Mouse (Mus musculus) forebrain, embryonic 12.5 days (tissue): ENCODE results near the gene Unc119b. TPM values are rescaled to one million over a fixed set of nuclear protein-coding genes. Genes with fewer than 3 reads are reported as not detected.
A peak's percentile ranks its signal among the peaks of the same experiment; 100 is the strongest.
"Not testable (repeated sequence)": the region's sequence is repeated elsewhere in the genome, so short reads cannot be mapped to it uniquely, and the experiment has no call there.

Experiments
- ATAC-seq: fragments of 200-750 bp; cut with Nextera tagmentation; 2 replicates; pipeline ENCODE4 v1.8.0; 2017; ENCODE audit warnings: moderate TSS enrichment; ENCODE audit not compliant: low FRiP score
- H3K27ac ChIP-seq: fragments of 300-500 bp; sonication (generic); 2 replicates; pipeline ENCODE4 v1.5.1; 2016; ENCODE audit warnings: mild to moderate bottlenecking
- H3K27me3 ChIP-seq: fragments of 300-500 bp; sonication (generic); 2 replicates; pipeline ENCODE4 v1.6.1; 2016; ENCODE audit warnings: mild to moderate bottlenecking
- H3K36me3 ChIP-seq: fragments of 300-500 bp; sonication (generic); replicated peaks from 2 replicates; pipeline ENCODE4 v1.6.1; 2016; ENCODE audit warnings: mild to moderate bottlenecking
- H3K4me1 ChIP-seq: fragments of 300-500 bp; sonication (generic); 2 replicates; pipeline ENCODE4 v1.6.1; 2016
- H3K4me2 ChIP-seq: fragments of 300-500 bp; sonication (generic); 2 replicates; pipeline ENCODE4 v1.6.1; 2016; ENCODE audit warnings: mild to moderate bottlenecking, moderate library complexity
- H3K4me3 ChIP-seq: fragments of 300-500 bp; sonication (generic); replicated peaks from 2 replicates; pipeline ENCODE4 v1.5.1; 2016; ENCODE audit warnings: mild to moderate bottlenecking
- H3K9ac ChIP-seq: fragments of 300-500 bp; sonication (generic); 2 replicates; pipeline ENCODE4 v1.6.1; 2016; ENCODE audit warnings: mild to moderate bottlenecking
- H3K9me3 ChIP-seq: fragments of 300-500 bp; sonication (generic); 2 replicates; pipeline ENCODE4 v1.6.1; 2016
- WGBS: fragments of 180-500 bp; shearing (Covaris S2); methylation state at CpG from one replicate; pipeline ENCODE4 v1.1.7; 2016; 5-methylcytosine and 5-hydroxymethylcytosine counted together
- polyA plus RNA-seq: library from polyadenylated mRNA; unstranded; fragments of >200 nt; fragmentation: Nextera tagmentation; extraction: Ambion mirVana; gene quantifications from 2 replicates; pipeline ENCODE4 v1.2.1, GENCODE M21; 2016

The Unc119b gene
- polyA plus RNA-seq, 1 experiment from 2014 or later = 68.6 TPM

- H3K9me3 ChIP-seq = no peaks in the 10 kb centered on the region
- ATAC-seq = peak; percentile 83
- H3K27me3 ChIP-seq = no peaks in the 10 kb centered on the region
- H3K4me3 ChIP-seq = no peak overlapping the region
- H3K36me3 ChIP-seq = peaks cover 72% of the 10 kb centered on the region
- H3K4me1 ChIP-seq = peaks cover 9% of the 10 kb centered on the region; the same call in 1 of the 2 replicates
- H3K9ac ChIP-seq = peak overlapping the region; percentile 1
- WGBS = 33% methylated on average over 24 of the region's 24 CpGs
- peak overlapping the region; percentile 62 for H3K27ac ChIP-seq
- H3K4me2 ChIP-seq = peak overlapping the region; percentile 6; the same call in 1 of the 2 replicates
Measured at GRCm38 (mm10) chr5:115125211-115125871, 9.4 kb downstream of the Unc119b start.

- Histone ChIP-seq H3K9ac (no peak overlapping the region; the same call in 1 of the 2 replicates), H3K4me2 (no peak overlapping the region), H3K36me3 (peaks cover 66% of the 10 kb centered on the region), H3K4me3 (no peak overlapping the region), H3K27ac (no peak overlapping the region), H3K9me3 (no peaks in the 10 kb centered on the region), H3K27me3 (no peaks in the 10 kb centered on the region), H3K4me1 (peaks cover 9% of the 10 kb centered on the region; the same call in 1 of the 2 replicates)
- WGBS = 93% methylated on average over 6 of the region's 6 CpGs
- ATAC-seq = no peak
Measured at GRCm38 (mm10) chr5:115124690-115125089, 10.1 kb downstream of the Unc119b start.

GRCm38 (mm10) chr5:115120978-115121377, 13.8 kb downstream of the Unc119b start:
- H3K4me3 ChIP-seq = no peak overlapping the region
- H3K4me1 ChIP-seq = peaks cover 21% of the 10 kb centered on the region
- no peak overlapping the region for H3K9ac ChIP-seq
- WGBS = 73% methylated on average over 5 of the region's 5 CpGs
- no peaks in the 10 kb centered on the region for H3K9me3 ChIP-seq
- H3K27ac ChIP-seq = no peak overlapping the region
- H3K27me3 ChIP-seq = no peaks in the 10 kb centered on the region
- ATAC-seq = no peak
- peaks cover 40% of the 10 kb centered on the region for H3K36me3 ChIP-seq
- no peak overlapping the region for H3K4me2 ChIP-seq

GRCm38 (mm10) chr5:115118961-115119570, 15.7 kb downstream of the Unc119b start, which contains the start of gene Acads:
Acads (minus strand) TSS chr5:115119346.
- H3K4me3 ChIP-seq = peak within 1 kb of the TSS; percentile 74
- H3K9me3 ChIP-seq = no peaks in the 10 kb centered on the region
- H3K27me3 ChIP-seq = no peaks in the 10 kb centered on the region
- H3K36me3 ChIP-seq = peaks cover 25% of the 10 kb centered on the region
- H3K27ac ChIP-seq = peak within 1 kb of the TSS; percentile 59; the same call in 1 of the 2 replicates
- peaks cover 14% of the 10 kb centered on the region for H3K4me1 ChIP-seq
- H3K9ac ChIP-seq = peak within 1 kb of the TSS; percentile 84
- peak within 1 kb of the TSS; percentile 81 for H3K4me2 ChIP-seq
- under 1% methylated on average over 39 of the region's 39 CpGs for WGBS
- ATAC-seq = peak; percentile 93

- WGBS = 95% methylated on average over 13 of the region's 13 CpGs
- H3K36me3 ChIP-seq = peaks cover 23% of the 10 kb centered on the region
- ATAC-seq = no peak
Measured at GRCm38 (mm10) chr5:115117467-115117866, 17.3 kb downstream of the Unc119b start.

GRCm38 (mm10) chr5:115116426-115116825, 18.3 kb downstream of the Unc119b start:
- ATAC-seq = no peak
- WGBS = 93% methylated on average over 3 of the region's 3 CpGs
- H3K27ac ChIP-seq = no peak overlapping the region
- no peak overlapping the region for H3K4me2 ChIP-seq
- no peak overlapping the region for H3K4me3 ChIP-seq
- H3K36me3 ChIP-seq = peaks cover 27% of the 10 kb centered on the region
- H3K27me3 ChIP-seq = no peaks in the 10 kb centered on the region
- peaks cover 14% of the 10 kb centered on the region for H3K4me1 ChIP-seq
- no peaks in the 10 kb centered on the region for H3K9me3 ChIP-seq
- H3K9ac ChIP-seq = no peak overlapping the region

More at GRCm38 (mm10) chr5:115117467-115117866, 17.3 kb downstream of the Unc119b start:
- no peak overlapping the region for H3K4me3 ChIP-seq
- peaks cover 14% of the 10 kb centered on the region for H3K4me1 ChIP-seq
- H3K9me3 ChIP-seq = no peaks in the 10 kb centered on the region
- no peak overlapping the region for H3K4me2 ChIP-seq
- H3K27me3 ChIP-seq = no peaks in the 10 kb centered on the region
- H3K27ac ChIP-seq = no peak overlapping the region
- no peak overlapping the region for H3K9ac ChIP-seq

- Histone ChIP-seq H3K36me3 (peaks cover 33% of the 10 kb centered on the region), H3K9me3 (no peaks in the 10 kb centered on the region), H3K27ac (no peak overlapping the region), H3K9ac (no peak overlapping the region), H3K4me3 (no peak overlapping the region), H3K4me1 (peaks cover 22% of the 10 kb centered on the region), H3K4me2 (no peak overlapping the region), H3K27me3 (no peaks in the 10 kb centered on the region)
- WGBS = 94% methylated on average over 8 of the region's 8 CpGs
- ATAC-seq = no peak
Measured at GRCm38 (mm10) chr5:115114501-115114900, 20.3 kb downstream of the Unc119b start.

- H3K9ac ChIP-seq = no peak overlapping the region
- H3K27ac ChIP-seq = no peak overlapping the region
- no peak for ATAC-seq
- 96% methylated on average over 12 of the region's 12 CpGs for WGBS
- H3K4me1 ChIP-seq = peaks cover 9% of the 10 kb centered on the region
- H3K9me3 ChIP-seq = no peaks in the 10 kb centered on the region
- no peak overlapping the region for H3K4me3 ChIP-seq
- H3K27me3 ChIP-seq = no peaks in the 10 kb centered on the region
- peaks cover 33% of the 10 kb centered on the region for H3K36me3 ChIP-seq
- no peak overlapping the region for H3K4me2 ChIP-seq
Measured at GRCm38 (mm10) chr5:115113244-115113643, 21.5 kb downstream of the Unc119b start.

- Histone ChIP-seq H3K4me2 (no peak overlapping the region), H3K36me3 (peaks cover 23% of the 10 kb centered on the region), H3K9me3 (no peaks in the 10 kb centered on the region), H3K9ac (no peak overlapping the region), H3K27ac (no peak overlapping the region), H3K27me3 (no peaks in the 10 kb centered on the region), H3K4me3 (no peak overlapping the region), H3K4me1 (peaks cover 9% of the 10 kb centered on the region)
- no peak for ATAC-seq
- WGBS = 88% methylated on average over 8 of the region's 8 CpGs
Measured at GRCm38 (mm10) chr5:115111156-115111555, 23.6 kb downstream of the Unc119b start.

- H3K9ac ChIP-seq, ATAC-seq, H3K4me1 ChIP-seq, H3K9me3 ChIP-seq, H3K4me2 ChIP-seq, H3K4me3 ChIP-seq, H3K27ac ChIP-seq, H3K27me3 ChIP-seq: not testable (repeated sequence)
- WGBS = 97% methylated on average over 23 of the region's 23 CpGs
- H3K36me3 ChIP-seq = peaks cover 44% of the 10 kb centered on the region
Measured at GRCm38 (mm10) chr5:115103253-115103652, 31.5 kb downstream of the Unc119b start.

- Histone ChIP-seq H3K36me3 (peaks cover 54% of the 10 kb centered on the region), H3K4me3 (no peak overlapping the region), H3K9me3 (no peaks in the 10 kb centered on the region), H3K4me2 (no peak overlapping the region), H3K27me3 (no peaks in the 10 kb centered on the region), H3K27ac (no peak overlapping the region), H3K4me1 (no peaks in the 10 kb centered on the region), H3K9ac (no peak overlapping the region)
- WGBS = 88% methylated on average over 2 of the region's 2 CpGs
- no peak for ATAC-seq
Measured at GRCm38 (mm10) chr5:115102231-115102630, 32.5 kb downstream of the Unc119b start.

GRCm38 (mm10) chr5:115100473-115100872, 34.3 kb downstream of the Unc119b start:
- Histone ChIP-seq H3K36me3 (peaks cover 72% of the 10 kb centered on the region), H3K4me1 (no peaks in the 10 kb centered on the region), H3K4me2 (no peak overlapping the region), H3K27ac (no peak overlapping the region), H3K9ac (no peak overlapping the region), H3K4me3 (no peak overlapping the region), H3K9me3 (no peaks in the 10 kb centered on the region), H3K27me3 (no peaks in the 10 kb centered on the region)
- ATAC-seq = no peak
- WGBS = 89% methylated on average over 6 of the region's 6 CpGs

GRCm38 (mm10) chr5:115099991-115100390, 34.8 kb downstream of the Unc119b start:
- Histone ChIP-seq H3K4me1 (no peaks in the 10 kb centered on the region), H3K27me3 (no peaks in the 10 kb centered on the region), H3K36me3 (peaks cover 76% of the 10 kb centered on the region), H3K4me2 (no peak overlapping the region), H3K4me3 (no peak overlapping the region), H3K9ac (no peak overlapping the region), H3K27ac (no peak overlapping the region), H3K9me3 (no peaks in the 10 kb centered on the region)
- 91% methylated on average over 9 of the region's 9 CpGs for WGBS
- ATAC-seq = no peak
